Mouse (Mus musculus): ENCODE results near the gene Slc22a8.

DNA sequence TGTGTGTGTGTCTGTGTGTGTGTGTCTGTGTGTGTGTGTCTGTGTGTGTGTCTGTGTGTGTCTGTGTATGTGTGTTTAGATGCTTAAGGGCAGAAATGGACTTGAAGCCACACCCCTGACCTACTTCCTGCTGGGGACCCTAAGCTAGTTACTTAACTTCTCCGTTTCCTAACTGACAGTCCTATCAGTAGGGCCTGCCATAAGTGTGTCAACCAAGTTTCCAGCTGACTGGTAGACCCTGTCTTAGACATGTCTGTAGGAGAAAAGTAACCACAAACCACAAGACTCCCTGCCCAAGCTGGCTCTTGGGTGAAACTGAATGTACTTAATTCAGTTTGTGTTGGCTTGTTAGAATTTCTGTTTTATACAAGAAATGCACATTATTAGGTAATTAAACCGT, 1.1 kb downstream of the Slc22a8 start:
- TF ChIP-seq HCFC1 (IDR thresholded peaks at IDR 0.05; ENCODE audit: borderline replicate concordance, insufficient read depth, low read length) (no peak), ZNF384 (IDR thresholded peaks at IDR 0.05; ENCODE audit: low read depth, low read length) (no peak), MAFK (IDR thresholded peaks at IDR 0.05; ENCODE audit: insufficient read depth, low read depth, low read length) (no peak), CHD2 (IDR thresholded peaks at IDR 0.05; ENCODE audit: low read depth, low read length) (no peak), ZC3H11A (IDR thresholded peaks at IDR 0.05; ENCODE audit: borderline replicate concordance, low read depth, low read length) (no peak)

Data from ES-E14 (cell line).